Comparison of ENCODE assay signal across 9 mouse cellular contexts in the genomic region with DNA sequence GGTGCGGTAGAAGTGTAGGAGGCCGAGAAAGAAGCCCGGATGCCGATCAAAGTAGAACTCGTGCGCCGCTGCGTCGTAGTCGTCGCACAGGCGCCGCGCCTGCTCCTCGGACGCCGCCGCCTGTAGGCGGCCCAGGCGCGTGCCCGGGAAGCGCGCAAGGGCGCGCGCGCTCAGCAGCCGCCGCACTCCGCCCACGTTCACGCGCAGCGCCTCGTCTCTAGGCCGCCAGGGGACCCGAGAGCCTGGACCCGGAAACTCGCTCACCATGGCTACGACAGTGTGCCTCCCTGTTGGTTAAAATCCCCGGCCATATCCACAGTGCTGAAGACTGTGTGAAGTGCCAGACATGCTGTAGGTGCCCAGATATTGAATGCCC. TPM values are rescaled to one million over a fixed set of nuclear protein-coding genes. Genes with fewer than 3 reads are reported as not detected.
A peak's percentile ranks its signal among the peaks of the same experiment; 100 is the strongest.
DNase-seq lines count a peak whose midpoint lies in the region; ATAC-seq and TF ChIP-seq lines count a peak whose summit lies in the region.
"Had no signal": no experiment of that assay in that cellular context is flagged by ENCODE, and none has a peak within 500 bp of the region (broad histone marks: within the 10 kb centered on the region; RNA-seq: fewer than 3 reads in every experiment).

No protein-coding gene starts in this region.

- H3K36me3 ChIP-seq in lung, embryonic 16.5 days (ENCODE audit: control insufficient read depth, insufficient read depth, low read length) = no peaks in the 10 kb centered on the region
- H3K36me3 ChIP-seq in hindbrain, embryonic 15.5 days = no peaks in the 10 kb centered on the region

- peak overlapping the region; percentile 39 for H3K4me3 ChIP-seq in lung, embryonic 16.5 days (ENCODE audit: low read length)
- no peak overlapping the region for H3K4me3 ChIP-seq in lung, adult 2 months (replicated peaks; ENCODE audit: extremely low read depth, low read depth, low read length)
- peak overlapping the region; percentile 42 for H3K4me3 ChIP-seq in hindbrain, embryonic 15.5 days
- H3K4me3 ChIP-seq: erythroblast, embryonic 14.5 days had no signal

- no peak for TF ChIP-seq POLR2A in lung, adult 2 months (IDR thresholded peaks at IDR 0.05; ENCODE audit: borderline replicate concordance, extremely low read depth, low read depth, low read length)

- H3K9ac ChIP-seq in lung, embryonic 16.5 days (ENCODE audit: low read length) = no peak overlapping the region
- H3K9ac ChIP-seq in hindbrain, embryonic 15.5 days = no peak overlapping the region

- peaks cover 59% of the 10 kb centered on the region for H3K27me3 ChIP-seq in lung, embryonic 16.5 days (ENCODE audit: control insufficient read depth, insufficient read depth, low read depth, low read length)
- H3K27me3 ChIP-seq in hindbrain, embryonic 15.5 days = peaks cover 63% of the 10 kb centered on the region

- DNase-seq in lung, adult 2 months = no peak
- DNase-seq in embryo, embryonic 10.5 days (ENCODE audit: low spot score) = peak; percentile 32
- DNase-seq in mesoderm, embryonic 11.5 days (ENCODE audit: low read depth, low spot score) = peak; percentile 34
- DNase-seq in cerebellum, postnatal 14 days = no peak
- DNase-seq in gastrocnemius, postnatal 14 days = no peak

- 10% methylated on average over 42 of the region's 42 CpGs for WGBS in lung, embryonic 16.5 days
- 10% methylated on average over 42 of the region's 42 CpGs for WGBS in lung, adult 2 months
- 9% methylated on average over 42 of the region's 42 CpGs for WGBS in hindbrain, embryonic 15.5 days

- H3K4me1 ChIP-seq in lung, embryonic 16.5 days (replicated peaks; ENCODE audit: control insufficient read depth, insufficient read depth, low read length) = peaks cover 12% of the 10 kb centered on the region
- no peaks in the 10 kb centered on the region for H3K4me1 ChIP-seq in lung, adult 2 months (ENCODE audit: control insufficient read depth, insufficient read depth, low read length)
- H3K4me1 ChIP-seq in hindbrain, embryonic 15.5 days (replicated peaks) = peaks cover 25% of the 10 kb centered on the region

- no peak overlapping the region for H3K27ac ChIP-seq in lung, embryonic 16.5 days (ENCODE audit: low read length)
- H3K27ac ChIP-seq in hindbrain, embryonic 15.5 days (replicated peaks) = no peak overlapping the region

- no peak for TF ChIP-seq CTCF in lung, adult 2 months (IDR thresholded peaks at IDR 0.05; ENCODE audit: insufficient read depth, low read length)

- H3K9me3 ChIP-seq in lung, embryonic 16.5 days (ENCODE audit: control insufficient read depth, low read length) = no peaks in the 10 kb centered on the region
- H3K9me3 ChIP-seq in hindbrain, embryonic 15.5 days = no peaks in the 10 kb centered on the region

- intact Hi-C loops in gastrocnemius, postnatal 14 days (cut with DNase I; ENCODE audit: low total_unique reads) = no loop called here

- H3K4me2 ChIP-seq in lung, embryonic 16.5 days (ENCODE audit: low read depth, low read length) = peak overlapping the region; percentile 54
- peak overlapping the region; percentile 67 for H3K4me2 ChIP-seq in hindbrain, embryonic 15.5 days

- peak; percentile 70 for ATAC-seq in lung, embryonic 16.5 days (ENCODE audit: low read depth)
- peak; percentile 68 for ATAC-seq in hindbrain, embryonic 15.5 days (ENCODE audit: low FRiP score, low read depth)

RNA-seq across cellular contexts. Expression of gene Kcns1, which starts 2.4 kb away (rescaled TPM):
- polyA plus RNA-seq in lung, embryonic 16.5 days (2015; fragmentation: Nextera tagmentation; extraction: Ambion mirVana) = not detected in 2 replicates
- polyA plus RNA-seq in lung, adult 2 months (2012; rRNA removed) = 0.07 and 0.21 TPM in 2 replicates
- 1.2 and 1.7 TPM in 2 replicates for polyA plus RNA-seq in hindbrain, embryonic 15.5 days (2015; fragmentation: Nextera tagmentation; extraction: Ambion mirVana)
- 1 to 10 TPM; 1.2 to 2.8 TPM for total RNA-seq in gastrocnemius, postnatal 14 days (2021)
- polyA plus RNA-seq: erythroblast, embryonic 14.5 days had no signal

RNA-seq across cellular contexts. Expression of gene Wfdc5, which starts 14.0 kb away (rescaled TPM):
- polyA plus RNA-seq in lung, embryonic 16.5 days (2015; fragmentation: Nextera tagmentation; extraction: Ambion mirVana) = 0.16 TPM in 1 of 2 replicates, not detected in the other
- polyA plus RNA-seq in lung, adult 2 months (2012; rRNA removed) = 0.27 and 16.2 TPM in 2 replicates
- polyA plus RNA-seq in hindbrain, embryonic 15.5 days (2015; fragmentation: Nextera tagmentation; extraction: Ambion mirVana) = not detected in 2 replicates
- total RNA-seq in gastrocnemius, postnatal 14 days (2021) = under 1 TPM; 0.44 to 0.62 TPM
- polyA plus RNA-seq: erythroblast, embryonic 14.5 days had no signal

RNA-seq across cellular contexts. Expression of gene Wfdc12, which starts 21.8 kb away (rescaled TPM):
- polyA plus RNA-seq in lung, embryonic 16.5 days (2015; fragmentation: Nextera tagmentation; extraction: Ambion mirVana) = 0.34 TPM in 1 of 2 replicates, not detected in the other
- 0.43 and 4.4 TPM in 2 replicates for polyA plus RNA-seq in lung, adult 2 months (2012; rRNA removed)
- polyA plus RNA-seq in hindbrain, embryonic 15.5 days (2015; fragmentation: Nextera tagmentation; extraction: Ambion mirVana) = not detected in 2 replicates
- not detected for total RNA-seq in gastrocnemius, postnatal 14 days (2021)
- polyA plus RNA-seq: erythroblast, embryonic 14.5 days; small intestine, adult 2 months had no signal

RNA-seq across cellular contexts. Expression of gene Wfdc15a, which starts 31.4 kb away (rescaled TPM):
- not detected in 2 replicates for polyA plus RNA-seq in lung, embryonic 16.5 days (2015; fragmentation: Nextera tagmentation; extraction: Ambion mirVana)
- not detected in 2 replicates for polyA plus RNA-seq in lung, adult 2 months (2012; rRNA removed)
- not detected in 2 replicates for polyA plus RNA-seq in hindbrain, embryonic 15.5 days (2015; fragmentation: Nextera tagmentation; extraction: Ambion mirVana)
- not detected for total RNA-seq in gastrocnemius, postnatal 14 days (2021)
- polyA plus RNA-seq: erythroblast, embryonic 14.5 days; small intestine, adult 2 months had no signal

RNA-seq across cellular contexts. Expression of gene Wfdc15b, which starts 52.9 kb away (rescaled TPM):
- 1.1 TPM in 1 of 2 replicates, not detected in the other for polyA plus RNA-seq in lung, embryonic 16.5 days (2015; fragmentation: Nextera tagmentation; extraction: Ambion mirVana)
- 0.34 TPM in 1 of 2 replicates, not detected in the other for polyA plus RNA-seq in lung, adult 2 months (2012; rRNA removed)
- 0.34 TPM in 1 of 2 replicates, not detected in the other for polyA plus RNA-seq in hindbrain, embryonic 15.5 days (2015; fragmentation: Nextera tagmentation; extraction: Ambion mirVana)
- total RNA-seq in gastrocnemius, postnatal 14 days (2021) = not detected
- polyA plus RNA-seq: erythroblast, embryonic 14.5 days; small intestine, adult 2 months had no signal

Comparison
In these comparisons a context has a peak if more than half of its experiments do, and no peak if none do; other contexts are left out.
1. DNase-seq: peak in embryo, embryonic 10.5 days (single experiment) and mesoderm, embryonic 11.5 days (single experiment); none in lung, adult 2 months (single experiment), cerebellum, postnatal 14 days (0 of 2) and gastrocnemius, postnatal 14 days (single experiment).